Mouse (Mus musculus) heart, postnatal 0 days (tissue): ENCODE data around the gene Ttc28.

Experiments
- CTCF ChIP-seq: IDR thresholded peaks from 2 replicates; pipeline ENCODE4 v1.5.1; 2016; ENCODE audit warnings: antibody characterized with exemption, control low read depth, low read depth
- EP300 ChIP-seq: IDR thresholded peaks from 2 replicates; pipeline ENCODE4 v1.6.1; 2016; ENCODE audit warnings: antibody characterized with exemption, low read depth

- TF ChIP-seq CTCF (no peak), EP300 (no peak)
Measured at GRCm38 (mm10) chr5:110857091-110857490, 22.5 kb upstream of the Ttc28 start.
